Mouse (Mus musculus): Measurements from ENCODE around the gene Opn1mw. TPM values are rescaled to one million over a fixed set of nuclear protein-coding genes. Genes with fewer than 3 reads are reported as not detected.
"Not testable (repeated sequence)": the region's sequence is repeated elsewhere in the genome, so short reads cannot be mapped to it uniquely, and the experiment has no call there.

Gene Opn1mw
- polyA plus RNA-seq (2016; fragmentation: Nextera tagmentation; extraction: Ambion mirVana), result not detected in 2 replicates

GRCm38 (mm10) chrX:74127164-74127563 is at the start of gene Opn1mw:
Opn1mw (plus strand) TSS chrX:74127464.
- Histone ChIP-seq H3K27me3 (ENCODE audit: insufficient read depth, poor library complexity, severe bottlenecking) (peaks cover 4% of the 10 kb centered on the region; the same call in 1 of the 2 replicates), H3K36me3 (no peaks in the 10 kb centered on the region), H3K9me3 (no peaks in the 10 kb centered on the region), H3K27ac (no peak within 1 kb of the TSS), H3K4me1 (no peaks in the 10 kb centered on the region), H3K4me3 (no peak within 1 kb of the TSS)
- no peak for DNase-seq (ENCODE audit: low spot score)

GRCm38 (mm10) chrX:74084276-74084837 is 42.9 kb upstream of the Opn1mw start:
- no peak for DNase-seq (ENCODE audit: low spot score)
- H3K4me1 ChIP-seq, result no peaks in the 10 kb centered on the region
- H3K27me3 ChIP-seq (ENCODE audit: insufficient read depth, poor library complexity, severe bottlenecking), result peaks cover 13% of the 10 kb centered on the region; the same call in 1 of the 2 replicates
- 13% methylated on average over 17 of the region's 17 CpGs for WGBS
- H3K27ac ChIP-seq, result peak overlapping the region; percentile 96
- H3K4me3 ChIP-seq, result peak overlapping the region; percentile 70
- H3K9me3 ChIP-seq, result no peaks in the 10 kb centered on the region
- no peaks in the 10 kb centered on the region for H3K36me3 ChIP-seq

- H3K27me3 ChIP-seq (ENCODE audit: insufficient read depth, poor library complexity, severe bottlenecking), result peaks cover 13% of the 10 kb centered on the region; the same call in 1 of the 2 replicates
- WGBS, result 14% methylated on average over 38 of the region's 56 CpGs
- H3K4me1 ChIP-seq, result no peaks in the 10 kb centered on the region
- H3K27ac ChIP-seq, result peak overlapping the region; percentile 96
- H3K9me3 ChIP-seq, result no peaks in the 10 kb centered on the region
- DNase-seq (ENCODE audit: low spot score), result peak; percentile 89
- no peaks in the 10 kb centered on the region for H3K36me3 ChIP-seq
- H3K4me3 ChIP-seq, result peak overlapping the region; percentile 70
Observed at GRCm38 (mm10) chrX:74084946-74085498, 42.2 kb upstream of the Opn1mw start.

- no peaks in the 10 kb centered on the region for H3K4me1 ChIP-seq
- peak overlapping the region; percentile 96 for H3K27ac ChIP-seq
- H3K27me3 ChIP-seq (ENCODE audit: insufficient read depth, poor library complexity, severe bottlenecking), result peaks cover 13% of the 10 kb centered on the region; the same call in 1 of the 2 replicates
- H3K9me3 ChIP-seq, result no peaks in the 10 kb centered on the region
- DNase-seq (ENCODE audit: low spot score), result peak; percentile 98
- WGBS, result 9% methylated on average over 23 of the region's 27 CpGs
- no peaks in the 10 kb centered on the region for H3K36me3 ChIP-seq
- peak overlapping the region; percentile 70 for H3K4me3 ChIP-seq
Observed at GRCm38 (mm10) chrX:74085601-74086038, 41.6 kb upstream of the Opn1mw start.

- Histone ChIP-seq H3K36me3 (no peaks in the 10 kb centered on the region), H3K27me3 (ENCODE audit: insufficient read depth, poor library complexity, severe bottlenecking) (0 out of 2 replicates have a peak, but pooled peaks cover 4% of the 10 kb centered on the region), H3K4me3 (no peak overlapping the region)
Observed at GRCm38 (mm10) chrX:74095130-74095529, 32.1 kb upstream of the Opn1mw start.

GRCm38 (mm10) chrX:74103457-74104188 is 23.6 kb upstream of the Opn1mw start:
- 0 out of 2 replicates have a peak overlapping the region, but pooled peaks have one; percentile 29 for H3K27ac ChIP-seq

More at GRCm38 (mm10) chrX:74095130-74095529, 32.1 kb upstream of the Opn1mw start:
- no peak overlapping the region for H3K27ac ChIP-seq
- no peaks in the 10 kb centered on the region for H3K4me1 ChIP-seq
- 78% methylated on average over 1 of the region's 1 CpGs for WGBS
- H3K9me3 ChIP-seq, result no peaks in the 10 kb centered on the region
- DNase-seq (ENCODE audit: low spot score), result no peak

GRCm38 (mm10) chrX:74105916-74106315 is 21.3 kb upstream of the Opn1mw start:
- Histone ChIP-seq H3K4me1 (no peaks in the 10 kb centered on the region), H3K36me3 (no peaks in the 10 kb centered on the region), H3K27me3 (ENCODE audit: insufficient read depth, poor library complexity, severe bottlenecking) (0 out of 2 replicates have a peak, but pooled peaks cover 7% of the 10 kb centered on the region), H3K9me3 (no peaks in the 10 kb centered on the region), H3K4me3 (no peak overlapping the region), H3K27ac (no peak overlapping the region)
- WGBS, result 45% methylated on average over 2 of the region's 2 CpGs
- DNase-seq (ENCODE audit: low spot score), result no peak

More at GRCm38 (mm10) chrX:74103457-74104188, 23.6 kb upstream of the Opn1mw start:
- H3K36me3 ChIP-seq, result no peaks in the 10 kb centered on the region
- DNase-seq (ENCODE audit: low spot score), result no peak
- H3K27me3 ChIP-seq (ENCODE audit: insufficient read depth, poor library complexity, severe bottlenecking), result 0 out of 2 replicates have a peak, but pooled peaks cover 2% of the 10 kb centered on the region
- H3K4me3 ChIP-seq, result no peak overlapping the region
- H3K4me1 ChIP-seq, result no peaks in the 10 kb centered on the region
- 44% methylated on average over 4 of the region's 4 CpGs for WGBS
- no peaks in the 10 kb centered on the region for H3K9me3 ChIP-seq

GRCm38 (mm10) chrX:74108747-74109146 is 18.5 kb upstream of the Opn1mw start:
- DNase-seq (ENCODE audit: low spot score), result no peak
- 41% methylated on average over 3 of the region's 3 CpGs for WGBS
- Histone ChIP-seq H3K4me3 (no peak overlapping the region), H3K27me3 (ENCODE audit: insufficient read depth, poor library complexity, severe bottlenecking) (0 out of 2 replicates have a peak, but pooled peaks cover 7% of the 10 kb centered on the region), H3K4me1 (no peaks in the 10 kb centered on the region), H3K36me3 (no peaks in the 10 kb centered on the region), H3K9me3 (no peaks in the 10 kb centered on the region), H3K27ac (no peak overlapping the region)

GRCm38 (mm10) chrX:74114036-74114435 is 13.2 kb upstream of the Opn1mw start:
- H3K27me3 ChIP-seq (ENCODE audit: insufficient read depth, poor library complexity, severe bottlenecking), result 0 out of 2 replicates have a peak, but pooled peaks cover 1% of the 10 kb centered on the region
- H3K9me3 ChIP-seq, result no peaks in the 10 kb centered on the region
- DNase-seq (ENCODE audit: low spot score), result no peak
- no peak overlapping the region for H3K27ac ChIP-seq
- H3K4me3 ChIP-seq, result no peak overlapping the region
- no peaks in the 10 kb centered on the region for H3K4me1 ChIP-seq
- H3K36me3 ChIP-seq, result no peaks in the 10 kb centered on the region

- H3K4me3 ChIP-seq, result peak overlapping the region; percentile 40
- H3K9me3 ChIP-seq, result no peaks in the 10 kb centered on the region
- WGBS, result 25% methylated on average over 10 of the region's 10 CpGs
- no peak overlapping the region for H3K27ac ChIP-seq
- no peaks in the 10 kb centered on the region for H3K4me1 ChIP-seq
- peak; percentile 75 for DNase-seq (ENCODE audit: low spot score)
- no peaks in the 10 kb centered on the region for H3K27me3 ChIP-seq (ENCODE audit: insufficient read depth, poor library complexity, severe bottlenecking)
- no peaks in the 10 kb centered on the region for H3K36me3 ChIP-seq
Observed at GRCm38 (mm10) chrX:74115511-74115910, 11.8 kb upstream of the Opn1mw start.

- no peak for DNase-seq (ENCODE audit: low spot score)
Observed at GRCm38 (mm10) chrX:74124975-74125374, 2.3 kb upstream of the Opn1mw start.

GRCm38 (mm10) chrX:74135263-74135662 is 8.0 kb downstream of the Opn1mw start, which contains the start of gene Mecp2:
Mecp2 (minus strand) TSS chrX:74135363.
- WGBS, result 41% methylated on average over 1 of the region's 1 CpGs
- H3K9me3 ChIP-seq; H3K27me3 ChIP-seq (ENCODE audit: insufficient read depth, poor library complexity, severe bottlenecking); H3K4me3 ChIP-seq; DNase-seq (ENCODE audit: low spot score); H3K27ac ChIP-seq; H3K4me1 ChIP-seq; H3K36me3 ChIP-seq: not testable (repeated sequence)

More at GRCm38 (mm10) chrX:74124975-74125374, 2.3 kb upstream of the Opn1mw start:
- H3K4me1 ChIP-seq, result no peaks in the 10 kb centered on the region
- H3K4me3 ChIP-seq, result no peak overlapping the region
- peaks cover 4% of the 10 kb centered on the region; the same call in 1 of the 2 replicates for H3K27me3 ChIP-seq (ENCODE audit: insufficient read depth, poor library complexity, severe bottlenecking)
- 60% methylated on average over 2 of the region's 2 CpGs for WGBS
- no peak overlapping the region for H3K27ac ChIP-seq
- H3K9me3 ChIP-seq, result no peaks in the 10 kb centered on the region
- no peaks in the 10 kb centered on the region for H3K36me3 ChIP-seq

GRCm38 (mm10) chrX:74167738-74168137 is 40.5 kb downstream of the Opn1mw start, which contains the start of gene Tex28:
Tex28 (minus strand) TSS chrX:74167838.
- DNase-seq (ENCODE audit: low spot score), result no peak
- no peak within 1 kb of the TSS for H3K27ac ChIP-seq
- no peaks in the 10 kb centered on the region for H3K4me1 ChIP-seq
- H3K4me3 ChIP-seq, result no peak within 1 kb of the TSS
- H3K36me3 ChIP-seq, result no peaks in the 10 kb centered on the region
- whole genome bisulfite sequencing, result 92% methylated on average over 1 of the region's 1 CpGs
- no peaks in the 10 kb centered on the region for H3K27me3 ChIP-seq (ENCODE audit: insufficient read depth, poor library complexity, severe bottlenecking)
- no peaks in the 10 kb centered on the region for H3K9me3 ChIP-seq

Measured in heart, embryonic 10.5 days (tissue).